Mouse (Mus musculus) macrophage (primary cell): Measurements from ENCODE around the gene Defb39. TPM values are rescaled to one million over a fixed set of nuclear protein-coding genes. Genes with fewer than 3 reads are reported as not detected.

ENCODE experiments used
- H3K27ac ChIP-seq: fragments of 350-480 bp; formaldehyde crosslinking; 2 replicates; pipeline ENCODE4 v1.9.0; 2021
- H3K36me3 ChIP-seq: fragments of 350-480 bp; formaldehyde crosslinking; 2 replicates; pipeline ENCODE4 v1.9.0; 2021; ENCODE audit errors: inconsistent target
- H3K4me3 ChIP-seq: fragments of 350-480 bp; formaldehyde crosslinking; 2 replicates; pipeline ENCODE4 v1.9.0; 2021; ENCODE audit errors: inconsistent target
- H3K79me2 ChIP-seq: fragments of 350-480 bp; formaldehyde crosslinking; 2 replicates; pipeline ENCODE4 v1.9.0; 2021; ENCODE audit errors: inconsistent target
- WGBS: methylation state at CpG from one replicate; pipeline ENCODE4 v1.1.7; 2026; ENCODE audit warnings: inconsistent platforms; ENCODE audit not compliant: missing documents; 5-methylcytosine and 5-hydroxymethylcytosine counted together
- polyA plus RNA-seq: library from polyadenylated mRNA; stranded (reverse); fragments of 250-400 nt; gene quantifications from 3 replicates; pipeline ENCODE4 v1.2.4, GENCODE M21; 2018; ENCODE audit warnings: inconsistent platforms
- total RNA-seq, 78 experiments: library from RNA; depleted of rRNA; stranded (reverse); fragments of 250-400 nt; gene quantifications; 1 replicate in 9 of 78; 2 replicates in 24 of 78; 3 replicates in 43 of 78; 4 replicates in 2 of 78; pipeline ENCODE4 v1.2.4; 2018; ENCODE audit warnings: inconsistent platforms in 56 of 78

Defb39 gene
- total RNA-seq (2018; cell fraction: chromatin; rRNA removed), result not detected
- not detected for total RNA-seq (2018; cell fraction: cytosol; rRNA removed)
- total RNA-seq (2018; cell fraction: nucleus; rRNA removed), result not detected
- polyA plus RNA-seq, result not detected in 3 replicates

DNA sequence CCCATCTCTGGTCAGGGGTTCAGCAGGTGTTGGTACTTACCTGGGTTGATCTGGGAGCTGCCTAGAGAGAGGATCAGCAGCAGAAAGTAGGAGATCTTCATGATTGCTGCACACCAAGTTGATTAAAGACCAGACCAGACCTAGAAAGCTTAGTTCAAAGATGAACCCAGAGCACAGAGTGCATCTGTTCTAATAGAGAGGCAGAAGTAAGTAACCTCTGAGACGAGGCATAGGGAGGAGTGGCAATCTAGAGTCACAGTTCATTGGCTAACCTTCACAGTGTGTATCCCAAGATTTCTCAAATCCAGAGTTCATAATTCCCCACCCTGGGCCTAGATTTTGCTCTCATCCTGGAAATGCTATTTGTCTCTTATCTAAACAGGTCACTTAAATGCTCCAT, at the start of gene Defb39:
TSS of gene Defb39 (minus strand) at position 101 of the 400 bp plus-strand sequence.
- 93% methylated on average over 1 of the region's 1 CpGs for WGBS
- no peak within 1 kb of the TSS for H3K27ac ChIP-seq
- H3K79me2 ChIP-seq, result no peaks in the 10 kb centered on the region
- H3K36me3 ChIP-seq, result no peaks in the 10 kb centered on the region
- H3K4me3 ChIP-seq, result no peak within 1 kb of the TSS

DNA sequence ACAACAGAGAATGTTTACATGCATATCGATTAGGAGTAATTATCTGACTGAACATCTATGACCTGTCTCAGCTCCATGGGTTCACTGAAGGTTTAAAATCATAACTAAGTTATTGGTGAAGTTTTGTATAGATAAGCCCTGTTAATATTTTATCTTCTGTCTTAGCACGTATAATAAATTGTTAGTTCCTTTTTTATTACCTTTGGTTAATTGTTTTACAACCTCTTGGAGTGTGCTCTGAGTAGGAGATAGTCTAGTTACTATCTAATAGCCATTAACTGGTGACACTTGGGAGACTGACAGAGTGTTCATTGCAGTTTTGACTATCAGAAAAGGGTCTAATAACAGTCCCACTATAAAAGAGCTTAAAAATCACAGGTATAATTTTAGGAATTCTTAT, 1.4 kb upstream of the Defb39 start:
- Histone ChIP-seq H3K79me2 (no peaks in the 10 kb centered on the region), H3K4me3 (no peak overlapping the region), H3K27ac (no peak overlapping the region), H3K36me3 (no peaks in the 10 kb centered on the region)
- 75% methylated on average over 2 of the region's 2 CpGs for WGBS

DNA sequence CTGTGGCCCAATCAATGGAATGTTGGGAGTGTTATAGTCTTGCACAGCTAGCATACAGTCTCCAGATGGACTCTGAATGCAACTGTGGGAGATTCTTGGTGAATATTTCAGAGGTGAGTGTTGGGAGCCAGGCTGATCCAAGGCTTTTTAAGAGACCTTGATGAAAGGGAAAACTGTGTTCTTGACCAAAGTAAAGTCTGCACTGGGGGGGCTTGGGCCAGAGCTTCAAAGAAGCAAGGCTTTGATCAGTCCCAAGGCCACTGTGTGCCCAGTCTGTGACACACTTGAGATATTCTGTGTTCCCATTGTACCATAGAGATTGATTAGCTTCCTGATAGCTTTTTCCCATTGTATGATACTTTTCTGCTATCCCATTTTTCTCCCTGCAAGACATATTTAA, 1.7 kb downstream of the Defb39 start:
- H3K36me3 ChIP-seq, result no peaks in the 10 kb centered on the region
- no peaks in the 10 kb centered on the region for H3K79me2 ChIP-seq
- H3K27ac ChIP-seq, result no peak overlapping the region
- H3K4me3 ChIP-seq, result no peak overlapping the region

DNA sequence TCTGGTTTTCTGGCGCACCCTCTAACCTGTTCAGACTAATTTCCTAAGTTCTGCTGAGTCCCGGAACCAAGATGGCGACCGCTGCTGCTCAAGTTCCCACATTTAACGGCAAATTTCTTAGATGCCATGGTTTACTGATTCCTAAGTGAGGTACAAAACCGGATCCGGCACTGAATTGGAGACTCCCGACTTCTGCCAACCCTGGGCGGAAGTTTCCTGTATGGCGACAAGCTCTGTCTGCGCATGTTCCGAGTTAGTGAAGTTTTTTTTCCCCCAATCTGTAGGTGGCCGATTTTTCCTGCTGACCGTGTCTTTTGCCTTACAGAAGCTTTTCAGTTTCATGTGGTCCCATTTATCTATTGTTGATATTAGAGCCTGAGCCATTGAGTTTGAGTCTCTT, 19.4 kb downstream of the Defb39 start:
- 90% methylated on average over 14 of the region's 14 CpGs for WGBS

DNA sequence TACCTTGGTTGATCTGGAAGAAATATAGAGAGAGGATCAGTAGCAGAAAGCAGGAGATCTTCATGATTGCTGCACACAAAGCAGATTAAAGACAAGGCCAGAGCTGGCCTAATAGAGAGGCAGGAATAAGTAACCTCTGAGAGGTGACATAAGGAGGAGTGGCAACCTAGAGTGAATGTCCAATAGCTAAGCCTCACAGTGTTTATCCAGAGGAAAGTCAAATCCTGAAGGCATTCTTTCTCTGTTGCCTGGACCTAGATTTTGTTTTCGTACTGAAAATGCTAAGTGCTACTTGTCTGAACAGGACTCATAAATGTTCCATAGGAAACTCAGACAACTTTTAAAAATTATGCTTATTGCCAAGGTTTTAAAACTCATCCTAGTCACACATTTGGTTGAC, 38.1 kb downstream of the Defb39 start, which contains the start of gene Defb38:
TSS of gene Defb38 (minus strand) at position 101 of the 400 bp plus-strand sequence.
- Histone ChIP-seq H3K4me3 (no peak within 1 kb of the TSS), H3K36me3 (no peaks in the 10 kb centered on the region), H3K27ac (no peak within 1 kb of the TSS), H3K79me2 (no peaks in the 10 kb centered on the region)
- WGBS, result 89% methylated on average over 1 of the region's 1 CpGs

More for the DNA sequence above, 19.4 kb downstream of the Defb39 start:
- Histone ChIP-seq H3K4me3 (no peak overlapping the region), H3K27ac (no peak overlapping the region), H3K79me2 (no peaks in the 10 kb centered on the region), H3K36me3 (no peaks in the 10 kb centered on the region)

Other genes with a start within 250 kb of the Defb39 start
- not detected in 3 replicates for gene Defb40, start 86.6 kb downstream of the Defb39 start, polyA plus RNA-seq
- gene Defb37, start 73.8 kb downstream of the Defb39 start, polyA plus RNA-seq, result not detected in 3 replicates
- not detected in 3 replicates for gene Defb38, start 38.2 kb downstream of the Defb39 start, polyA plus RNA-seq
- not detected in 3 replicates for gene Defb12, start 50.0 kb upstream of the Defb39 start, polyA plus RNA-seq
- not detected in 3 replicates for gene Defb34, start 58.9 kb upstream of the Defb39 start, polyA plus RNA-seq
- gene Gm45826, start 76.0 kb upstream of the Defb39 start, polyA plus RNA-seq, result not detected in 3 replicates
- gene Defb14, start 129.5 kb upstream of the Defb39 start, polyA plus RNA-seq, result not detected in 3 replicates
- gene Defb4, start 133.9 kb upstream of the Defb39 start, polyA plus RNA-seq, result not detected in 3 replicates
- gene Defb6, start 160.7 kb upstream of the Defb39 start, polyA plus RNA-seq, result not detected in 3 replicates
- gene Defb46, start 175.1 kb upstream of the Defb39 start, polyA plus RNA-seq, result not detected in 3 replicates
- gene Defb5, start 182.8 kb upstream of the Defb39 start, polyA plus RNA-seq, result not detected in 3 replicates
- not detected in 3 replicates for gene Defb3, start 228.6 kb upstream of the Defb39 start, polyA plus RNA-seq